Mouse (Mus musculus): ENCODE measurements around the gene Aldh2. TPM values are rescaled to one million over a fixed set of nuclear protein-coding genes. Genes with fewer than 3 reads are reported as not detected.
"Not testable (repeated sequence)": the region's sequence is repeated elsewhere in the genome, so short reads cannot be mapped to it uniquely, and the experiment has no call there.

Gene Aldh2
- polyA plus RNA-seq, 1 experiment from 2014 or later, result 260 TPM

- H3K27ac ChIP-seq, result no peak overlapping the region
- 78% methylated on average over 3 of the region's 3 CpGs for WGBS
These were observed 50.3 kb downstream of the Aldh2 start for GRCm38 (mm10) chr5:121543370-121543769.

GRCm38 (mm10) chr5:121541235-121541634, 52.4 kb downstream of the Aldh2 start:
- Histone ChIP-seq H3K4me1 (peaks cover 13% of the 10 kb centered on the region), H3K4me2 (replicated peaks) (no peak overlapping the region), H3K9ac (no peak overlapping the region), H3K36me3 (peaks cover 27% of the 10 kb centered on the region), H3K9me3 (no peaks in the 10 kb centered on the region), H3K27ac (no peak overlapping the region), H3K27me3 (no peaks in the 10 kb centered on the region), H3K4me3 (no peak overlapping the region)
- 88% methylated on average over 7 of the region's 7 CpGs for WGBS
- ATAC-seq (ENCODE audit: low FRiP score, low read depth), result no peak

More at GRCm38 (mm10) chr5:121543370-121543769, 50.3 kb downstream of the Aldh2 start:
- Histone ChIP-seq H3K4me1 (peaks cover 20% of the 10 kb centered on the region), H3K36me3 (peaks cover 8% of the 10 kb centered on the region), H3K4me2 (replicated peaks) (no peak overlapping the region), H3K9me3 (no peaks in the 10 kb centered on the region), H3K4me3 (no peak overlapping the region), H3K27me3 (no peaks in the 10 kb centered on the region), H3K9ac (no peak overlapping the region)
- no peak for ATAC-seq (ENCODE audit: low FRiP score, low read depth)

DNA sequence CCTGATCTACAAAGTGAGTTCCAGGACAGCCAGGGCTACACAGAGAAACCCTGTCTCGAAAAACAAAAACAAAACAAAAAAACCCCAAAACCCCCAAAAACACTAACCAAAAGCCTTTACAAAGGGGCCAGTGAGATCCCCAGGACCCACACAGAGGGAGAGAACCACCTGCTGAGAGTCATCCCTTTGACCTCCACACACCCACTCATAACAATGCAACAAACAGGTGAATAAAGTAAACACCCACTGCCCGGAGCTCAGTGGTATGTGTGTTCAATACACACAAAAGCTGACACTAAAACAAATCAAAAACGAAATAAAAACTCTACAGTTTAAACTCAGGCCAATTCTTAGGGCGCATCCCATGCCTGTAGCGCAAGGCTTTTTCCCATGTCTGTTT, 53.6 kb downstream of the Aldh2 start:
- Histone ChIP-seq H3K4me2 (replicated peaks) (no peak overlapping the region), H3K27me3 (no peaks in the 10 kb centered on the region), H3K4me1 (peaks cover 13% of the 10 kb centered on the region), H3K9me3 (no peaks in the 10 kb centered on the region), H3K4me3 (no peak overlapping the region), H3K36me3 (peaks cover 38% of the 10 kb centered on the region), H3K27ac (no peak overlapping the region), H3K9ac (no peak overlapping the region)
- no peak for ATAC-seq (ENCODE audit: low FRiP score, low read depth)
- WGBS, result 97% methylated on average over 5 of the region's 5 CpGs

GRCm38 (mm10) chr5:121537588-121537987, 56.0 kb downstream of the Aldh2 start:
- no peak for ATAC-seq (ENCODE audit: low FRiP score, low read depth)
- Histone ChIP-seq H3K27ac (no peak overlapping the region), H3K4me3 (no peak overlapping the region), H3K9me3 (no peaks in the 10 kb centered on the region), H3K4me2 (replicated peaks) (no peak overlapping the region), H3K4me1 (no peaks in the 10 kb centered on the region), H3K9ac (no peak overlapping the region), H3K27me3 (no peaks in the 10 kb centered on the region), H3K36me3 (peaks cover 62% of the 10 kb centered on the region)
- 86% methylated on average over 2 of the region's 2 CpGs for WGBS

DNA sequence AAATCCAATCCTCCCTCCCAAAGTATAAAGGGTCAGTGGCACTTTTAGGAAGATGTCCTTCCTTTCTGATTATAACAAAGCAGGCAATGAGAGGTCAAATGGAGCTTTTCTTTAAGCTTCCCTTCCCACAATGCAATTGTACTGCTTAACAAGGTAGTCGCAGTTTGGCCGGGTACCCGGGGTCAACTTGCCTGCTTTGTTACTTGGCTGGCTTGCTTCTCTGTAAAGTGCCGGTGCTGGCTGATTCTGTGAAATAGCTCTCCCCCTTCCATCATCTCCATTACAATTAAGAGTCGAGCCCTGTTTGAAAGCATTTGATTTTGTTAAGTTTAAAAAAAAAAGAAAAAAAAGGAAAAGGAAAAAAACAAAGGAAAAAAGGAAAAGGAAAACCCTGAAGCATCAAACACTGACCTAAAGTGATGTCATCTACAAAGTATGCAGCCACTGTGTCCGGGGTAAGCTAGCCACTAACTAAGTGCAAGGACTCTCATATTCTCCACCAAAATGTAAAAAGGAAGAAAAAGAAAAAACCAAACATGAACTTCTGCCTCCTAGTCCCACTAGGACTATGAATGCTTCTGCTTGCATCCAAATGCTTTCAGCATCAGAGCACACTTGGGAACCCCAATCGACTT, 56.6 kb downstream of the Aldh2 start:
- H3K27ac ChIP-seq, result no peak overlapping the region
- H3K4me1 ChIP-seq, result no peaks in the 10 kb centered on the region
- WGBS, result 80% methylated on average over 7 of the region's 7 CpGs
- no peak for ATAC-seq (ENCODE audit: low FRiP score, low read depth)
- no peak overlapping the region for H3K4me2 ChIP-seq (replicated peaks)
- H3K9ac ChIP-seq, result no peak overlapping the region
- no peaks in the 10 kb centered on the region for H3K27me3 ChIP-seq
- H3K4me3 ChIP-seq, result no peak overlapping the region
- peaks cover 67% of the 10 kb centered on the region for H3K36me3 ChIP-seq
- no peaks in the 10 kb centered on the region for H3K9me3 ChIP-seq

DNA sequence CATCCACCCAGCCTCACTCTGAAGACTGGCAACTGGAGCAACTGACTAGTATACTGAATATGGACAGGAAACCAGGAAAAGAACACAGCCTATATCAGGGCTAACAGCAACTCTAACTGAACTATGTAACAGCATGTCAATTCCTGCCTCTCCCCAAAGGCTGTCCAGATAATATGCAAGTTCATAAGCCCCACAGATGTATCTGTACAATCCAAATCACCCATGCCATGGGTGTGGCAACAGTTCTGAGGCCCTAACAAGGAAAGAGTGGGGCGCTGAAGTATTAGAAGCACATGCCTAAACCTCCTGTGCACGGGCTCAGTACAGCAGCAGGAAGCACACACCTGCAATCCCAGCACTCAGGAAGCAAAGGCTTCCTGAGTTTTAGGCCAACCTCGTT, 58.5 kb downstream of the Aldh2 start:
- no peak overlapping the region for H3K4me3 ChIP-seq
- H3K27me3 ChIP-seq, result no peaks in the 10 kb centered on the region
- ATAC-seq (ENCODE audit: low FRiP score, low read depth), result no peak
- no peaks in the 10 kb centered on the region for H3K9me3 ChIP-seq
- H3K27ac ChIP-seq, result no peak overlapping the region
- H3K4me1 ChIP-seq, result no peaks in the 10 kb centered on the region
- 95% methylated on average over 3 of the region's 3 CpGs for WGBS
- H3K36me3 ChIP-seq, result peaks cover 84% of the 10 kb centered on the region
- no peak overlapping the region for H3K9ac ChIP-seq
- no peak overlapping the region for H3K4me2 ChIP-seq (replicated peaks)

- no peaks in the 10 kb centered on the region for H3K4me1 ChIP-seq
- no peaks in the 10 kb centered on the region for H3K9me3 ChIP-seq
- H3K36me3 ChIP-seq, result peaks cover 89% of the 10 kb centered on the region
- no peak overlapping the region for H3K27ac ChIP-seq
- H3K27me3 ChIP-seq, result no peaks in the 10 kb centered on the region
- no peak overlapping the region for H3K4me2 ChIP-seq (replicated peaks)
- H3K9ac ChIP-seq, result no peak overlapping the region
- WGBS, result 95% methylated on average over 5 of the region's 5 CpGs
- ATAC-seq (ENCODE audit: low FRiP score, low read depth), result no peak
- no peak overlapping the region for H3K4me3 ChIP-seq
These were observed 59.1 kb downstream of the Aldh2 start for GRCm38 (mm10) chr5:121534521-121534920.

DNA sequence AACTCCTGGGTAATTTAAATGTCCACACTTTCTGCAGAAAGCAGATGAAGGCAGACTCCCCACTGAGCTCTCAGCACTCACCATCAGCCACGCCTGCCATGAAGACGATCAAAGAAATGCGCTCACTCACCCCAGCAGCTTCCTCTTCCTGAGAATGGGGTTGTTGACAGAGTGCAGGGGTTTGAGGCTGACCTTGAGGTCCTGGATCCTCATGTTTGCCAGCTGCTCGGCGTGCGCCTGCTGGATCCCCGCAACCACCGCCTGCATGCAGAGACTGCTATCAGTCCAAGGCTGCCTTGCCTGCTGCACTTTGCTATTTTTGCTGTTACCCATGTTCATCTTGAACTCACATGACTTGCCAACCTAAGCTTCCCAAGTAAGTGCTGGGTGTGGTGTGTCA, 66.7 kb downstream of the Aldh2 start:
- H3K27me3 ChIP-seq, result no peaks in the 10 kb centered on the region

GRCm38 (mm10) chr5:121526526-121526925, 67.1 kb downstream of the Aldh2 start:
- Histone ChIP-seq H3K27ac (no peak overlapping the region), H3K27me3 (no peaks in the 10 kb centered on the region), H3K4me1 (no peaks in the 10 kb centered on the region), H3K9ac (no peak overlapping the region), H3K4me2 (replicated peaks) (no peak overlapping the region), H3K9me3 (no peaks in the 10 kb centered on the region), H3K4me3 (no peak overlapping the region), H3K36me3 (peaks cover 81% of the 10 kb centered on the region)
- ATAC-seq (ENCODE audit: low FRiP score, low read depth), result no peak
- WGBS, result 87% methylated on average over 7 of the region's 7 CpGs

More for the DNA sequence above, 66.7 kb downstream of the Aldh2 start:
- Histone ChIP-seq H3K4me2 (replicated peaks) (no peak overlapping the region), H3K36me3 (peaks cover 80% of the 10 kb centered on the region), H3K27ac (no peak overlapping the region), H3K4me3 (no peak overlapping the region), H3K9ac (no peak overlapping the region), H3K9me3 (no peaks in the 10 kb centered on the region), H3K4me1 (no peaks in the 10 kb centered on the region)
- WGBS, result 88% methylated on average over 8 of the region's 8 CpGs
- no peak for ATAC-seq (ENCODE audit: low FRiP score, low read depth)

GRCm38 (mm10) chr5:121525774-121526450, 67.7 kb downstream of the Aldh2 start:
- no peak overlapping the region for H3K27ac ChIP-seq
- no peak overlapping the region for H3K9ac ChIP-seq
- WGBS, result 83% methylated on average over 14 of the region's 14 CpGs
- H3K4me2 ChIP-seq (replicated peaks), result no peak overlapping the region
- no peaks in the 10 kb centered on the region for H3K9me3 ChIP-seq
- H3K36me3 ChIP-seq, result peaks cover 81% of the 10 kb centered on the region
- H3K4me1 ChIP-seq, result no peaks in the 10 kb centered on the region
- no peak overlapping the region for H3K4me3 ChIP-seq
- no peaks in the 10 kb centered on the region for H3K27me3 ChIP-seq
- ATAC-seq (ENCODE audit: low FRiP score, low read depth), result no peak

GRCm38 (mm10) chr5:121519758-121520157, 73.9 kb downstream of the Aldh2 start:
- not testable (repeated sequence) for H3K4me1 ChIP-seq; H3K9ac ChIP-seq; H3K27ac ChIP-seq; ATAC-seq (ENCODE audit: low FRiP score, low read depth); H3K4me2 ChIP-seq (replicated peaks); H3K27me3 ChIP-seq; H3K4me3 ChIP-seq; H3K9me3 ChIP-seq
- H3K36me3 ChIP-seq, result peaks cover 62% of the 10 kb centered on the region
- 95% methylated on average over 11 of the region's 17 CpGs for WGBS

GRCm38 (mm10) chr5:121518983-121519382, 74.6 kb downstream of the Aldh2 start:
- Histone ChIP-seq H3K4me2 (replicated peaks) (no peak overlapping the region), H3K27me3 (no peaks in the 10 kb centered on the region), H3K4me3 (no peak overlapping the region), H3K4me1 (no peaks in the 10 kb centered on the region), H3K36me3 (peaks cover 54% of the 10 kb centered on the region), H3K27ac (no peak overlapping the region), H3K9ac (no peak overlapping the region), H3K9me3 (no peaks in the 10 kb centered on the region)
- WGBS, result 92% methylated on average over 9 of the region's 9 CpGs
- ATAC-seq (ENCODE audit: low FRiP score, low read depth), result no peak
